Mouse (Mus musculus): ENCODE data around the gene Lrrn3.

Gene Lrrn3

DNA sequence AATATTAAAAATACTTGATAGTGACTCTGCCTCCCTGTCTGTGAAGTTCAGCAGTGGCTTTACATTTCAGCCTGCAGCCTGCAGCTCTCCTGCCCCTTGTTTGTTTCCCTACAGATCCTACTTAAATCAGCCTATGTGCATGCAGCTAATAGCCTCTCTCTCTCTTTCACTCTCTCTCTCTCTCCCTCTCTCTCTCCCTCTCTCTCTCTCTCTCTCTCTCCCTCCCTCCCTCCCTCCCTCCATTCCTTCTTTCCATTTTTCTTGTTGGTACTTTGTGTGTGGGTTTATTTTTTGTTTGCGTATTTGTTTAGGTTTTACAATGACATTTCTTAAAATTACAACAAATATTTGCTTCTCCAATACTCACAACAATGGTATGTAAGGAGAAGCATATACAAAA lies at the start of gene Lrrn3:
Lrrn3 (minus strand) TSS at position 101 of the 400 bp plus-strand sequence.
- no peak for DNase-seq (ENCODE audit: low spot score)

DNA sequence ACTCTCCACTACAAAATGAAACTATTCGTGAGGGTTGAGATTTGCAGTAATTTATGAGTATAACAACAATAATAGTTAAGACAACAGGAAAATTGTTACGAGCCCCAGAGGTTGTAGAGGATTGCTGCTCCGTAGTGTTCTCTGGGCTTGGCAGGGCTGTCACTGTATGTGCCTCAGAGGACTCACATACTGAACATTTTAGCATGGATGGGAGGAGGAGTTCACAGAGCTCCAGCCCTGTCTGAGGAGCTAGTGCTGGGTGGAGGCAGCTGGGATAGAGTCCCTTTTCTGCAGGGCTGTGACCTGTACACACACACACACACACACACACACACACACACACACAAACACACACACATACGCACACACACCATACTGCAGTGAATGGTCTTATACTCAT lies 42.2 kb upstream of the Lrrn3 start:
- DNase-seq (ENCODE audit: low spot score): no peak

GRCm38 (mm10) chr12:41526688-41527087 lies 40.5 kb upstream of the Lrrn3 start:
- DNase-seq (ENCODE audit: low spot score): no peak

- DNase-seq (ENCODE audit: low spot score): no peak
Measured at GRCm38 (mm10) chr12:41521671-41522070, 35.4 kb upstream of the Lrrn3 start.

GRCm38 (mm10) chr12:41520326-41520725 lies 34.1 kb upstream of the Lrrn3 start:
- DNase-seq (ENCODE audit: low spot score): no peak

DNA sequence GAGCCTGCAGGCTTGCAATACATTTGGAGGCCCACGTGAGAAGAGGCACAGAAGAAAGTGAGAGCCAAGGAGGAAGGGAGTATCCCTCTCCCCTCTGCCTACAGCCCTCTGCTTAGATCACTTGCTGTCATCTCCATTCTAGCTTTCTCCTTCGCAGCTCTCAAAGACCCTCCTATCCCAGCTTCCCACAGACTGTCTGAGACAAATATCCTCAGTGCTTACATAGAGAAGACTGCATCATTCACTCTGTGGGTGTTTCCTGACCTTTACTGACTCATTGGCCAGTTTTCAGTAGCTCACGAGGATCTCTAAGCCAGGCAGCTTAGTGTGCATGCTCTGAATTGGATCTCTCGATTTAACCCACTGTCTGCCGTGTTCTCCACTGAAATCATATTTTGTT lies 32.7 kb upstream of the Lrrn3 start:
- DNase-seq (ENCODE audit: low spot score): no peak

DNA sequence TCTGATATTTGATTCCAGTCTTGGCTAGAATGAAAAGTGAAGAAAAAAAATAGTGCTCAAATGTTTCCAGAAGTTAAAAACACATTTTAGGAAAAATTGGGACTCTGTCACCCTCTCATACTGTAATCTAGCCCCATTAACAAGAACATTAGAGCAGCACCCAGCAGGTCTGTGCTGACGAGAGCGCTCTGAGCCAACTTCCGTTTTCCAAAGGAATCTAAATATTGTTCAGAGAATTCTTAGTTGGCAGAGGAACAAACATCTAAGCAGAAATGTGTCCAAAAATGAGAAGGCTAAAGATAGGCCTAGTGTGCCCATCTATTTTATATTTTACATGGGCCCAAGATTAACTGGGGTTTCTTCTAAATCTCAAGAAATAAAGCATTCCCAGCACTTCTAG lies 24.4 kb upstream of the Lrrn3 start:
- no peak for DNase-seq (ENCODE audit: low spot score)

DNA sequence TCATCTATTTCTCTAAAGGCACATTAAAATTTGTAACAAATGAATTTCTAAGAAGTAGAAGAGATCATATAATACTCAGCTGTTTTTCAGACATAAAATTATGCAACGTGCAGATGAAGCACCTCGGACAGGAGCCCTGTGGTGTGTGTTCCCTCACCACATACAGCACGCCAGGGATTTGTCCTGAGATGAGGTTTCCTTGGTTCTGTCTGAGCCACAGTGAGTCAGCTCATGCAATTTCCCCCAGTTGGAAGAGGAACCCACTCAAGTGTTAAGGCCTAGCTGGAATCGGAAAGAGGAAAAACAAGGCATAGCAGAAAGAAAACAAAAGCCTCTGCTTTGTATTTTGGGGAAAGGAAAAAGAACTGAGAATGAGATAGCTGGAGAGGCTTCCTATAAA lies 22.4 kb upstream of the Lrrn3 start:
- no peak for DNase-seq (ENCODE audit: low spot score)

DNA sequence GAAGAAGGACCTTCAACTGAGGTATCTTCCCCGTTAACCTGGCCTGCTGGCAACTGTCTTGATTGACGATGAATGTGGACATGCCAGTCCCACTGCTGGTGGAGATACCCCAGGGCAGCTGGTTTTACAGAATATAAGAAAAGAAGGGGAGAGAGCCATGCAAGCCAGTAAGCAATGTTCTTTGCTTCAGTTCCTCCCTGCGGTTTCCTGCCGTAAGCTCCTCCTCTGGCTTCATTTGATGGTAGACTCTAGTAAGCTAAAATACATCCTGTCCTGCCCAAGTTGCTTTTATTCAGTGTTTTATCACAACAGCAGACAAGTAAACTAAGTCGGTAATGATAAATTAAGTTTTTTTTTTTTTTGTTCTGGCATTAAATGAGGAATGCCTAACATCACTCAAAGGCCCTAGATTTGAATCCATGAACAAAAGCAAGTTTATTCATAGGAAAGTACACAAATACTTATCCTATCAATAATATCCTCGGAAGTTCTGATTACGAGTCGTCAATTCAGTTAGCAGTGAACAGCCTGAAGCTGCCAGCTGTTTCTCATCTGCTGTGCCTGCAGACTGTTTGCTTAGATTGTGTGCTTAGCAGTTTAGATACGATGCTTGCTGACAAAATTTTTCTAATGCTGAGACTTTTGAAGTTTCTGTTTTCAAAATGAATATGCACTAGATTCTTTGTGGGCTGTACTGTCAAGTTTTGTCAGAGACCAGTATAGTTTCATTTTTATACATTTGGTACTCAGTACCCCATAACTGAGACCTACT lies 14.0 kb upstream of the Lrrn3 start:
- no peak for DNase-seq (ENCODE audit: low spot score)

DNA sequence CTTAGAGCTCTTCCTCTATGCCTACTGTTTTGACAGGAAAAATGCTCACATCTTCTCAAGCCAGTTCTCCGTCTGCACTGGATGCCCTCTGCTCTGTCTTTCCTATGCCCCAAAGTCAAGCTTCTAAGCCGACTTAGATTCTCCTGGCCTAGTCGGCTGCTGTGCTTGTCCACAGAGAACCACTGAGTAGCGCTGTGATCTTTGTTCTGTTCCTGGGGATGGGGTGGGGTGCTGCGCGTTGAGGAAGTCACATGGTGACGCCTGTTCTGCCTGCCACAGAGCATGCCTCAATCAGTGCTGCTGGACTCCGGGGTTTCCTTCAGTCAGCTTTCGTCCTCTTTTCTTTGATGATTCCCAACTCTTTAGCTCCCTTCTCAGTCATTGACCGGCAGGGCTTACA lies 8.4 kb upstream of the Lrrn3 start:
- no peak for DNase-seq (ENCODE audit: low spot score)

GRCm38 (mm10) chr12:41487005-41487404 lies 774 bp upstream of the Lrrn3 start:
- no peak for DNase-seq (ENCODE audit: low spot score)

- no peak for DNase-seq (ENCODE audit: low spot score)
Measured at GRCm38 (mm10) chr12:41485512-41486215, 567 bp downstream of the Lrrn3 start.

DNA sequence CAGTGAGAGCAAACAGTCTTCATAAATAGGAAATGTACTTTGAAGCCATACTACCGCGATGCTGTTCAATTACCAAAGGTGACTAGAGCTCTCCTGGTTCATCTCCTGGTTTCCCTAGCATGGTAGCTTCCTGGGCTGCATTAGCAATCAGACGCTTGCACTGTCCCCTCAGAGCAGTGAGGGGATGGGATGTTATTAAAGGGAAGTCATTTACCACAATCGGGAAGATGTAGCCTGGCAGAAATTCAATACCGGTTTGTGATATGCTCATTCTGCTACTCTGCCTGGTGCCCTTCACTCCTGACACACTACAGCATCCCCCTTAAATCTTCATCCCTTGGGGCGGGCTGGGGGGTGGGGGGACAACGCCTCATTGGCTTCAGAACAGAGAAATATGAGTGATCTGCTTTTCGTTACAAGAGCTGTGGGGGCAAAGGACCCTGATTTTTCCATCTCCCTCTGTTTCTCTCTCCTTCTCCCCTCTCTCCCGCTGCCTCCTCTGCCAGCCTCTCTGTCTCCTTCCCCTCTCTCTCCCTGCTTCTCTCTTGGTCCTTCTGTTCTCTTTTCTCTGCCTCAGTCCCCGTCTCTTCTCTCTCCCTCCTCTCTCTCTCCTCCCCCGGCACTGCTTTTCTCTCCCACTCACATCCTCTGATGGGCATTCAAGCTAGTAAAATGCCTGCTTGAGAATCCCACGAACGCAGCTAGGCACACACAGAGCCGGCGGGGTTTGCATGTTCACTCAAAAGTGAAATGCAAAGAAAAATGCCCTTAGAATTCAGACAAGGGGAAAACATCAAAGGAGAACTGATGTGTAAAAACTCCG lies 1.3 kb downstream of the Lrrn3 start:
- no peak for DNase-seq (ENCODE audit: low spot score)

DNA sequence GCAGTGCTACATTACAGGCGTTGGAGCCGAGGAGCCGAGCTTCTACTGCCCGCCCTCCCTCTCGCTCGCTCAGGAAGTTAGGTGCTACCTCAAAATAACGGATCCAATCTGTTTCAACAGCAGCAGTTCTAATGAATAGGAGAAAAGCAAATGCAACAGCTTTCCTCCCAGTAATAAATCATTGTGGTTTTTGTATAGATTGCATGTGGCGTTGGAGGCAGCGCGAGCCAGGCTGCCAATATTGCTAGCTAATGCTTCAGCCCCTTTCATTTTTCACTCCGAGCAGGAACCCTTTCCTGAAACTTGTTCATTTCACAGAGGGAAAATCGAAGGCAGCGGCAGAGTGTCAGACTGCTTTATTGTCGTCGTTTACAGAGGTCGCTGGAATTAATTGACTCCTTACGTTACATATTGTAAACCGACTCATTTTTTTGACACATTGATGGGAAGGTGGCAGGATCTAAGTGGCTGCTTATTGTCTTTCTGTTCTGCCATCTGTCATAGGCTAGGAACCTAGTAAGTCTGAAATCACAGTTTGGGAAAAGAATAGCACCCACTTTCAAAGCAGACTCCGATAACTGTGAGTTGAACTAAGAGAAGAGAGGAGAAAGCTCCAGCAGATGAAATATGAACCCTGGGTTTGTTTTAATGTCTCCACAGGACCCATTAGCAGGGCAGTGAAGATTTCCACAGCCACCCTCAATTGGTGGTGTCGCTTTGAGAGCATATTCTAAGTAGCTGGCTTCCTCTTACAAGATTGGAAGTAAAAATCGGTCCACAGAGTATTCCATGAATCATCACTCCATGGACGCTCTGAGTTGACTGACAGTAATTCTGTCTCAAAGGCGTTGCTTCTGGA lies 2.4 kb downstream of the Lrrn3 start:
- DNase-seq (ENCODE audit: low spot score): no peak

GRCm38 (mm10) chr12:41483091-41483592 lies 3.1 kb downstream of the Lrrn3 start:
- DNase-seq (ENCODE audit: low spot score): no peak

DNA sequence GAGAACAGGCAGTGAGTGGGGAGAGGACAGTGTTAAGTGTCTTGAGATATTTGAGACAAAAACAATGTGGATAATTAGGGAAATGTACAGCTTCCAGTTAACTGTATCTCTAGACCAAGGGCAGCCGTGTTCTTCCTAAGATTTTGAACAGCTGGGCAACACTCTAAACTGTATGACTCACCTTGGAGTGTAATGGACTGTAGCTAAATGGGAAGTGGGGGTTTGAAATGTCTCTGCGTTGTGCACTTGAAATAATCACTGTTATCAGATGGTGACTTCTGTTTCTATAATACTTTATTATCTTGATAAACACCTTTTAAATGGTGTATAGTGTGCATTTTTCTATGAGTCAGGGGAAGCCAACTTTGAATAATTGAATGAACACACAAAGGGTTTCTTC lies 4.7 kb downstream of the Lrrn3 start:
- no peak for DNase-seq (ENCODE audit: low spot score)

GRCm38 (mm10) chr12:41469096-41469801 lies 17.0 kb downstream of the Lrrn3 start:
- DNase-seq (ENCODE audit: low spot score): no peak

DNA sequence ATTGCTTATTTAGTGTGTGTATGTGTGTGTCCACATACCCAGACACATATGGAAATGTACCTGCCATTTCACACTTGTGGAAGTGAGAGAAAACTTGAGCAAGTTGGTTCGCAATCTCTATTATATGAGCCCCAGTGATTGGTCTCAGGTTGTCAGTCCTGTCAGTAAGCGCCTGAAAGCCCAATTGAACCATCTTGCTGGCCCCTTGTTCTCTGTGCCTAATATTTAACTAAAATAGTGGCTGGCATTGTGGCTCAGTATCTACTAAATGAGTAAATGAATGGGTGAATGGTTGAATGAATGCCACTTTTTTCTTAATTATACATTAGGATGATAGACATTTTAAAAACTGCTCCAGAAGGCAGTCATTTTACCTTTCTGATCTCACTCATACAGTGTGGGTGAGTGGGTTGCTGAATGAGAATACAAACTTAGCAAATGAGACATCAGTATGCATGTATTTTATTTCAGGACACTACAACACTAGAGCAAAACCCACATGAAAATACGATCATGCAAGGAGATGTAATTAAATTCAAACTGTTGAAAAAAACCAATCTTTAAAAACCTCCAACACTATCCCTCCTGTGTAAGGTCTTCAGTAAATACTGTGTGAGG lies 17.7 kb downstream of the Lrrn3 start:
- no peak for DNase-seq (ENCODE audit: low spot score)

DNA sequence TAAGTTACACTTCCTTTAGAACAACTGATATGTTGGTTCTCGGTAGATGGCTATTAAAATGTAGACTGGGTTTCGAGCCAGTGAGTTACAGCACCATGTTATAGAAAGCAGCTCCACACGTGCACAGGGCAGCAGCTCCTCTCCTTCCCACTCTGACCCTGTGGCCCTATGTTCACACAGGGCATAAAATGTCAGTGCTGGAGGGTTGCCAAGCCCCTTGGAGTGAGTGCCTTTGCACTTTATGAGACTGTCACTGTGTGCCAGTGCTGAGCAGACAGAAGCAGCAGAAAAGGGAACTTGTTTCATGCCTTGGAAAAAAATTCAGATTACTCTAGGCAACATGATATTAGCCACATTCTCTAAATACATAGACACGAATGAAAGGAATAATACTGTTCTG lies 47.8 kb downstream of the Lrrn3 start:
- DNase-seq (ENCODE audit: low spot score): peak; percentile 44

GRCm38 (mm10) chr12:41436206-41436985 lies 49.8 kb downstream of the Lrrn3 start:
- DNase-seq (ENCODE audit: low spot score): no peak
